Mouse (Mus musculus) neural tube, embryonic 14.5 days (tissue): ENCODE data around the gene Hemgn. TPM values are rescaled to one million over a fixed set of nuclear protein-coding genes. Genes with fewer than 3 reads are reported as not detected.

Experiments used
- ATAC-seq: fragments of 200-750 bp; cut with Nextera tagmentation; 2 replicates; pipeline ENCODE4 v1.8.0; 2017; ENCODE audit warnings: low read depth, mild to moderate bottlenecking, moderate TSS enrichment, moderate library complexity
- H3K27ac ChIP-seq: fragments of 300-500 bp; sonication (generic); 2 replicates; pipeline ENCODE4 v1.5.1; 2014; ENCODE audit warnings: low read depth, mild to moderate bottlenecking, control low read depth, low read length, moderate library complexity, mixed read lengths
- H3K27me3 ChIP-seq: fragments of 300-500 bp; sonication (generic); 2 replicates; pipeline ENCODE4 v1.6.1; 2014; ENCODE audit warnings: low read length; ENCODE audit not compliant: control insufficient read depth, insufficient read depth
- H3K36me3 ChIP-seq: fragments of 300-500 bp; sonication (generic); 2 replicates; pipeline ENCODE4 v1.6.1; 2014; ENCODE audit warnings: low read length, mixed read lengths; ENCODE audit not compliant: control insufficient read depth, insufficient read depth
- H3K4me1 ChIP-seq: fragments of 300-500 bp; sonication (generic); 2 replicates; pipeline ENCODE4 v1.6.1; 2014; ENCODE audit warnings: low read length; ENCODE audit not compliant: control insufficient read depth, insufficient read depth
- H3K4me2 ChIP-seq: fragments of 300-500 bp; sonication (generic); 2 replicates; pipeline ENCODE4 v1.6.1; 2014; ENCODE audit warnings: mild to moderate bottlenecking, low read depth, low read length, control low read depth
- H3K4me3 ChIP-seq: fragments of 300-500 bp; sonication (generic); 2 replicates; pipeline ENCODE4 v1.5.1; 2014; ENCODE audit warnings: low read depth, low read length, control low read depth, mixed read lengths
- H3K9ac ChIP-seq: fragments of 300-500 bp; sonication (generic); replicated peaks from 2 replicates; pipeline ENCODE4 v1.6.1; 2014; ENCODE audit warnings: low read depth, mild to moderate bottlenecking, control low read depth, low read length, mixed read lengths
- H3K9me3 ChIP-seq: fragments of 300-500 bp; sonication (generic); 2 replicates; pipeline ENCODE4 v1.6.1; 2016; ENCODE audit warnings: low read length; ENCODE audit not compliant: control insufficient read depth
- WGBS: fragments of 180-500 bp; shearing (Covaris S2); extraction: QIAGEN DNeasy Blood & Tissue Kit; methylation state at CpG from one replicate; pipeline ENCODE4 v1.1.7; 2014; 5-methylcytosine and 5-hydroxymethylcytosine counted together
- polyA plus RNA-seq: library from polyadenylated mRNA; unstranded; fragments of >200 nt; fragmentation: Nextera tagmentation; extraction: Ambion mirVana; gene quantifications from 2 replicates; pipeline ENCODE4 v1.2.1, GENCODE M21; 2014

Hemgn gene
- polyA plus RNA-seq, 1 experiment from 2014 or later: 0.28 TPM

DNA sequence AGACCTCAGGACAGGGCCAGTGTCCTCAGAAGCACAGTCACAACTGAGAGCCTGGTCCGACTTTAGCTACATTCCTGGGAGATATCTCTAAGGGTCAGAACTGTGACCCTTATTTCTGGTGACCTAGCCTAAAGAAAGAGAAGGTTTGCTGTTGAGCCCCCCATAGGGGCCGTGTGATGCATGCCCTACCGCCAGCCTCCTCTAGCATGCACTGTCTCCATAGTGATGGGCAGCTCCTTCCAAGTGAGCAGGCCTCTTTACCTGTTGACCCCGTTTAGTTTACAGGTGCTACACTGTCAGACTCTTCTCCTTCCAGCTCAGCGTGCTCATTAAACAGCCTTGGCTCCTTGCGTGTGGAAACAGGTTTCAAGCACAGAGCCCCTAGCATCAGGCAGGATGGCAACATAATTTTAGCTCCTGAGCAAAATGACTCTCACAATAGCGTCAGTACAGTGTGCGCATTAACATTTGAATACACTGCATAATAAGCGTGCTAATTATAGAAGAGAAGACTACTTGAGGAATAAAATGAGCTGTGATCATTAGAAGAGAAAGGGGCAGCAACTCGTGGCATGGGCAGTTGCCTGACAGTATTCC lies 15.7 kb upstream of the Hemgn start:
- no peak overlapping the region for H3K27ac ChIP-seq
- no peaks in the 10 kb centered on the region for H3K9me3 ChIP-seq
- whole genome bisulfite sequencing: 38% methylated on average over 10 of the region's 10 CpGs
- no peak overlapping the region for H3K4me3 ChIP-seq
- H3K4me2 ChIP-seq: no peak overlapping the region
- H3K27me3 ChIP-seq: no peaks in the 10 kb centered on the region
- H3K9ac ChIP-seq: no peak overlapping the region
- H3K36me3 ChIP-seq: no peaks in the 10 kb centered on the region
- no peaks in the 10 kb centered on the region for H3K4me1 ChIP-seq
- no peak for ATAC-seq

DNA sequence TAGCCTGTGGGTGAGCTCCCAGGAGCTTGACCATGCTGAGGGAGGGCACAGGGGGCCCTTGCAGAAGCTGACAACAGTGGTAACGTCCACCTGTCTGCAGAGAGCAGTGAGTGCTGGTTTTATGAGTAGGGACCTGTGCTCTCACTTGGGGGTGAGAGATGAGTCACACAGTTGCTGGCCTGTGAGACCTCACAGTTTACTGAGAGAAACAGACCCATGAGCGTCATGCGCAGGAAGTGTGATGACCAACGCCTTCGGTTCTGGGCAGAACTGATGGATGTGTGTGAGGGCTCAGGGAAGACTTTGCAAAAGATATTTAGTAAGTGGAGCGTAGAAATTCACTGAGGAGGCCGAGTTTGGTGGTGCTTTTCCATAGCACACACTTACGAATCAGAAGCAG lies 9.3 kb upstream of the Hemgn start:
- ATAC-seq: no peak
- H3K36me3 ChIP-seq: no peaks in the 10 kb centered on the region
- no peak overlapping the region for H3K27ac ChIP-seq
- 84% methylated on average over 8 of the region's 8 CpGs for WGBS
- no peak overlapping the region for H3K9ac ChIP-seq
- no peaks in the 10 kb centered on the region for H3K9me3 ChIP-seq
- H3K4me3 ChIP-seq: no peak overlapping the region
- H3K4me2 ChIP-seq: no peak overlapping the region
- H3K4me1 ChIP-seq: no peaks in the 10 kb centered on the region
- no peaks in the 10 kb centered on the region for H3K27me3 ChIP-seq

DNA sequence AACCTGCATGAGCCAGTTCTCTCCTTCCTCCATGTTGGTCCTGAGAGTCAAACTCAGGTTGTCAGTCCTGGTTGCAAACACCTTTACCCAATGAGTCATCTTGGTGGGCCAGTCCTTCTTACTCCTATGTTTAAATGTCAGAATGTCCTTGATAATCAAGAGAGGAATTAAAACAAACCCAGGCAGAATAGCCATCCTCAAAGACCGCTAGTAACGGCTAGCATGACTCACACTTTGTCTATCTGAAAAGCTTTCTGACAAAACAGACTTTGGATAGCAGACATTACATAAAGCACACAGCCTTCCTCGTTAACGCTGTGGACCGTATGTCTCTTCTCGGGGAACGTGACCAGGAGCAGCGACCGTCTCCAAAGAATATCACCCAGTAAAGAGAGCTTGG lies 5.5 kb upstream of the Hemgn start:
- 90% methylated on average over 9 of the region's 9 CpGs for WGBS
- H3K27me3 ChIP-seq: no peaks in the 10 kb centered on the region
- no peak overlapping the region for H3K9ac ChIP-seq
- H3K4me1 ChIP-seq: no peaks in the 10 kb centered on the region
- no peak overlapping the region for H3K4me2 ChIP-seq
- no peaks in the 10 kb centered on the region for H3K9me3 ChIP-seq
- ATAC-seq: no peak
- no peak overlapping the region for H3K27ac ChIP-seq
- no peaks in the 10 kb centered on the region for H3K36me3 ChIP-seq
- H3K4me3 ChIP-seq: no peak overlapping the region

DNA sequence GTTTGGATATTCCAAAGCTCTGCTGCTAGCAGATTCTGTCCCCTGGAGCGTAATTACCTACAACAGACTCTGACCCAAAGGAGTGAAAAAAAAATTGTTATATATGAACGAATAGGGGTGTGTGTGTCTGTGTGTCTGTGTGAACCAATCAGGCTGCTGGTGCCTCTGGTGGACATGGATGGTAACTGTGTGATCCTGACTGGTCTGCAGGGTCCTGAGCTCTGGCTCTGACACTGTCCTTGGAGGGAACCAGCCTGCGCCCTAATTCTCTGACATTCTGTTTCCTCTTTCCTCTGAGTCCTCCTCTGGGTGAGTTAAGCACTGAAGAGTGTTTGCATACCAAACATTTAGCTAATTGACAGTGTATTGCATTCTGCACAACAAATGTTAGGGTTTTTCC lies 4.2 kb upstream of the Hemgn start:
- no peaks in the 10 kb centered on the region for H3K27me3 ChIP-seq
- WGBS: 75% methylated on average over 3 of the region's 3 CpGs
- H3K9me3 ChIP-seq: no peaks in the 10 kb centered on the region
- H3K27ac ChIP-seq: no peak overlapping the region
- no peak overlapping the region for H3K9ac ChIP-seq
- H3K4me1 ChIP-seq: no peaks in the 10 kb centered on the region
- H3K4me3 ChIP-seq: no peak overlapping the region
- no peak overlapping the region for H3K4me2 ChIP-seq
- ATAC-seq: no peak
- H3K36me3 ChIP-seq: no peaks in the 10 kb centered on the region

DNA sequence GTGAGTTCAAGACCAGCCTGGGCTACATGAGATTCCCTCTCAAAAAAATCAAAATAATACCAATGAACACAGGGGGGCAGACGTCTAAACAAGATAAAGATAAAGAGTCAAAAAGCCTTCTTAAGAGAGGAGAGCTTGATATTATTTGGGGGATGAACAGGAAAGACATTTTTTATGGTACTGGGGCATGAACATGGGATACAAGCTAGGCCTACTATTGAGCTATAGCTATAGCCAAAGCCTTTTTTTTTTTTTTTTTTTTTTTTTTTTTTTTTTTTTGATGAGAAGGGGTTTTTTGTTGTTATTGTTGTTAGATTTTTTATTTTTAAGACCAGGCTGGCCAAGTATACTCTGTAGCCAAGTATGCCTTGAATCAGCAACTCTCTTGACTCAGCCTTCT lies 1.2 kb downstream of the Hemgn start:
- ATAC-seq: no peak
- Histone ChIP-seq H3K4me1 (no peaks in the 10 kb centered on the region), H3K4me3 (no peak overlapping the region), H3K27me3 (no peaks in the 10 kb centered on the region), H3K4me2 (no peak overlapping the region), H3K9me3 (no peaks in the 10 kb centered on the region), H3K9ac (no peak overlapping the region), H3K36me3 (no peaks in the 10 kb centered on the region), H3K27ac (no peak overlapping the region)
- WGBS: 71% methylated on average over 1 of the region's 1 CpGs

DNA sequence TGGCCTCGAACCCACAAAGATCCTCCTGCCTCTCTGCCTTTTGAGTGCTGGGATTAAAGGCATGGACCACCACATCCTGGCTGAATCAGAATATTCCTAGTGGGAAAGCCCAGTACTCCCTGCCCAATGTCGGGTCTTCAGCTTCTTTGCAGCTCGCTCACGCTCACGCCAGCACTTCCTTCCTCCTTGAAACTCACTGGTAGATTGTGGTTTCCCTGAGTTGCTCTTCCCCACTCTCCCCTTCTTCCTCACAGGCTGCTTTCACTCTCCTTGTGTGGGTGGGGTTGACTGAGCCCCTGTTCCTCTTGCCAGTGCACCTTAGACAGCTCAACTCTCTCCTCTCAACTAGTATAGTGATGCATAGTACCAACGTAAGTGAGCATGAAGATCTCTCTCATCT lies 1.8 kb downstream of the Hemgn start:
- H3K9ac ChIP-seq: no peak overlapping the region
- no peaks in the 10 kb centered on the region for H3K9me3 ChIP-seq
- H3K4me3 ChIP-seq: no peak overlapping the region
- no peaks in the 10 kb centered on the region for H3K27me3 ChIP-seq
- ATAC-seq: no peak
- H3K4me1 ChIP-seq: no peaks in the 10 kb centered on the region
- H3K4me2 ChIP-seq: no peak overlapping the region
- no peak overlapping the region for H3K27ac ChIP-seq
- WGBS: 90% methylated on average over 6 of the region's 6 CpGs
- no peaks in the 10 kb centered on the region for H3K36me3 ChIP-seq

DNA sequence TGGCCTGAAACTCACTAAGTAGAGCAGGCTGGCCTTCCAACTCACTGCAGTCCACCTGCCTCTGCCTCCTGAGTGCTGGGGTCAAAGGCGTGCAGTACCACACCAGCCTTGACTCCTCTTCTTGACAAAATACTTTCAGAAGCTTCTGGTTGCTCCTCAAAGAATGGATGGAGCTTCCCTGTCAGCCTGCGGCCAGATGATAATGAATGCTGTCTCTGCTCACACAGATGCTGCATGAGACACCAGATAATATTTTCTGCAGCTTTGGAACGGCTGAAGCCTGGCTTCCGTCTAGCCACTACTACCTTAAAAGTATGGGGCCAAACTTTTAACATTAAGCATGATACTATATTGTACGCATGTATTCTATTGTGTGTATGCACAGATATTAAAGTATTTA lies 2.6 kb downstream of the Hemgn start:
- Histone ChIP-seq H3K4me2 (no peak overlapping the region), H3K9ac (no peak overlapping the region), H3K4me3 (no peak overlapping the region), H3K4me1 (no peaks in the 10 kb centered on the region), H3K27ac (no peak overlapping the region), H3K9me3 (no peaks in the 10 kb centered on the region), H3K36me3 (no peaks in the 10 kb centered on the region), H3K27me3 (no peaks in the 10 kb centered on the region)
- no peak for ATAC-seq
- WGBS: 92% methylated on average over 5 of the region's 5 CpGs

DNA sequence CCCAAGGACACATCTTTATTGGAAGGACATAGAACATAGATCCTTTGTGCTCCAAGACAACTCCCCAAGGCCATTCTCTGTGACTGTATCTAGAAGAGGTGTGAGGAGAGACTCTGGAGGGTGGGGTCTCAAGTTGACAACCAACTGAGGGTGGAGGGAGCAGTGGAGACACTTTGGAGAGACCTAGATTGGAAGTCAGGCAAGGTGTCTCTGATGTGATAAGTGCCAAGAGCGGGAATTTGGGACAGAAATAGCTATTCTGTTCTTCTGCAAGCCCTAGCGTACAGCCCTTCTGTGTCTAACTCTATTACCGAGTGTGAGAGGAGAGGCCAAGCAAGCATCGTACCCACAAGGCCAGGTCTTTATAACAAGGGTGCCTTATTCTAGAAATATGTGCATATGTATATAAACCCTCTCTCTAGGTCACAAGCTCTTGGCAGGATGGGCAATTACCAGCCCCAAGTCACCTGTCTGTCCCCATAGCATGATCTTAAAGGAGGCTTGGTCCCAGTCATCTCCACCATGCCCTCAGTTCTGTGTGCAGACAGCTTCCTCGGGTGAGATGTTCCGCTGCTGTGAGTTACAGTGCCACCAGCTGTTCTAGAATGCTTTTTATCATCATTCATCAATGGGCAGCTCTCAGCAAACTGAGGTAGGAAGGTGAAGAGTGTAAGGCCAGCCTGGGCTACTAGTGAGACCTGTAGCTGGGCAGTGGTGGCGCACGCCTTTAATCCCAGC lies 6.2 kb downstream of the Hemgn start:
- no peaks in the 10 kb centered on the region for H3K36me3 ChIP-seq
- no peak overlapping the region for H3K27ac ChIP-seq
- H3K27me3 ChIP-seq: no peaks in the 10 kb centered on the region
- no peak overlapping the region for H3K4me3 ChIP-seq
- no peak overlapping the region for H3K4me2 ChIP-seq
- no peak overlapping the region for H3K9ac ChIP-seq
- H3K4me1 ChIP-seq: no peaks in the 10 kb centered on the region
- no peak for ATAC-seq
- 88% methylated on average over 8 of the region's 8 CpGs for WGBS
- H3K9me3 ChIP-seq: no peaks in the 10 kb centered on the region

DNA sequence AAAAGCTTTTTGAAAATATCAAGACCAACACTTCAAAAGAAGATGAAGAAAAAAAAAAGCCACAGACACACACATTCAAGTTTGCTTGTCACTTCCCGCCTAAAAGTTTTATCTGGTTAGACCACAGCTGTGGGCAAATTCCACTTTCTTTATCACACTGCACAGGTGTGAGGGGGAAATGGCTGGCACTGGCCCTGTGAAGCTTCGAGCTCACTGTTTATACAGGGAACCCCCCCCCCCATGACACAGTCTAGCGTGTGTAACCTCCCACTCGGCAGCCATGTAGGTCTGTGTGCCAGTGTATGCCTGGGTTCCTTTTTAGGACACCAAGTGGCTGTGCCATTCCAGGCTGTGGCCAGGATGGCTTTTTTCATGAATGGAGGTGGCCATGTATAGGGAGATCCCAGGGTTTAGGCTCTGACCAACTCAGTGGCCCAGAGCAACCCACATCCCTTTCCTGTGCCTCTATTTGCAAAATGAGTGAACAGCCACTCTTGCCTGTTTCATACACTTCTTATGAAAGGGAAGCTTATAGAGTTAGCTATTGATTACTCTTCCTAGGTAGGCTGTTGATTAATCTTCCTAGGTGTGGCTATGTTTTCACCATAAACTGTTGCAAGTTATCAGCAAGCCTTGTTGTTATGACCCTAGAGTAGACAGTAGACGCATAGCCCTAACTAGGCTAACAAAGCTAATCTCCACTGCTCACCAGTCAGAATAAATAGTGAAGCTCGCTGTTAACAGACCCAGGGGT lies 9.1 kb downstream of the Hemgn start:
- Histone ChIP-seq H3K27me3 (no peaks in the 10 kb centered on the region), H3K4me2 (no peak overlapping the region), H3K9ac (no peak overlapping the region), H3K4me1 (no peaks in the 10 kb centered on the region), H3K9me3 (no peaks in the 10 kb centered on the region), H3K4me3 (no peak overlapping the region), H3K27ac (no peak overlapping the region), H3K36me3 (no peaks in the 10 kb centered on the region)
- no peak for ATAC-seq
- 83% methylated on average over 6 of the region's 6 CpGs for WGBS
